Mouse (Mus musculus) embryonic facial prominence, embryonic 13.5 days (tissue): ENCODE results near the gene Hpse. TPM values are rescaled to one million over a fixed set of nuclear protein-coding genes. Genes with fewer than 3 reads are reported as not detected.

ENCODE experiments used
- ATAC-seq: fragments of 200-750 bp; cut with Nextera tagmentation; 2 replicates; pipeline ENCODE4 v1.8.0; 2017; ENCODE audit warnings: low read depth; ENCODE audit not compliant: insufficient number of reproducible peaks, insufficient read depth, low FRiP score, low TSS enrichment
- H3K27ac ChIP-seq: fragments of 300-500 bp; sonication (generic); 2 replicates; pipeline ENCODE4 v1.5.1; 2015; ENCODE audit warnings: moderate library complexity, mild to moderate bottlenecking, inconsistent platforms
- H3K27me3 ChIP-seq: fragments of 300-500 bp; sonication (generic); 2 replicates; pipeline ENCODE4 v1.6.1; 2015; ENCODE audit warnings: mild to moderate bottlenecking, inconsistent platforms
- H3K36me3 ChIP-seq: fragments of 300-500 bp; sonication (generic); 2 replicates; pipeline ENCODE4 v1.6.1; 2015; ENCODE audit warnings: mild to moderate bottlenecking, inconsistent platforms
- H3K4me1 ChIP-seq: fragments of 300-500 bp; sonication (generic); 2 replicates; pipeline ENCODE4 v1.6.1; 2015; ENCODE audit warnings: inconsistent platforms
- H3K4me2 ChIP-seq: fragments of 300-500 bp; sonication (generic); 2 replicates; pipeline ENCODE4 v1.6.1; 2015; ENCODE audit warnings: moderate library complexity, mild to moderate bottlenecking, inconsistent platforms
- H3K4me3 ChIP-seq: fragments of 300-500 bp; sonication (generic); 2 replicates; pipeline ENCODE4 v1.5.1; 2015; ENCODE audit warnings: mild to moderate bottlenecking, inconsistent platforms
- H3K9ac ChIP-seq: fragments of 300-500 bp; sonication (generic); 2 replicates; pipeline ENCODE4 v1.6.1; 2015; ENCODE audit warnings: mild to moderate bottlenecking, inconsistent platforms
- H3K9me3 ChIP-seq: fragments of 300-500 bp; sonication (generic); 2 replicates; pipeline ENCODE4 v1.6.1; 2016; ENCODE audit warnings: inconsistent platforms
- WGBS: fragments of 180-500 bp; shearing (Covaris S2); methylation state at CpG from one replicate; pipeline ENCODE4 v1.1.7; 2015; ENCODE audit warnings: mixed read lengths; 5-methylcytosine and 5-hydroxymethylcytosine counted together
- polyA plus RNA-seq: library from polyadenylated mRNA; unstranded; fragments of >200 nt; fragmentation: Nextera tagmentation; extraction: Ambion mirVana; gene quantifications from 2 replicates; pipeline ENCODE4 v1.2.1, GENCODE M21; 2015

Hpse gene
- polyA plus RNA-seq, 1 experiment from 2014 or later: 4.7 TPM

DNA sequence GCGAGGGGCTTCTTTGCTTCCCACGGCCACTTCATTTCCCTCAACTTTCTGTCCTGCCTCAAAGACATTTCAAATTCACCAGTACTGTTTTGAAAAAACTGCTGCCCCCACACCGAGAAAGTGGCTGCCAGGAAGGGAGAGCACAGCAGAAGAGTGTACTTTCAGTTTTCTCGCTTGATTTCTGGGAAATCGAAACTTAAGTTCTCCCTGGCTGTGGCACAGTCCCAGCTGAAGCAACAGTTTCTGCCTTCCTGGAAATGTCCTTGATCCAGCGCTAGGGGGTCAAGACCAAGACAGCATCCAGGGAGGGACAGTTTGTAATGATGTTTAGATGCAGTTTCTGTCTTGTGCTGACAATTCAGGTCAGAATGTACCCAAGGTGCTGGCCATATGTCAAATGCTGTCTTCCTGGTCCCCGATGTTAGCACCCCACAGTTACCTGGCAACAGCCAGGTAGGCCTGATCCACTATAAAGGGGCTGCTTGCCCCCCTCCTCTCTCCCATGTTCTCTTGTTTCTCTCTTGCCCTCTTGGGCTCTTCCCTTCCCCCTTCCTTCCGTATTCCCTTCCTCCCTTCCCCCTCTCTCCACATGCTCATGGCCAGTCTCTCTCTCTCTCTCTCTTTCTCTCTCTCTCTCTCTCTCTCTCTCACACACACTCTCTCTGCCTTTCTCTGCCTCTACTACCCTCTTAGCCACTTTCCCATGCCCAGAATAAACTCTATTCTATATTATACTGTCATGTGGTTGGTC, 82.5 kb downstream of the Hpse start:
- WGBS: 65% methylated on average over 8 of the region's 8 CpGs
- Histone ChIP-seq H3K27ac (no peak overlapping the region), H3K9ac (no peak overlapping the region), H3K9me3 (no peaks in the 10 kb centered on the region), H3K4me2 (no peak overlapping the region), H3K4me3 (no peak overlapping the region), H3K27me3 (no peaks in the 10 kb centered on the region; the same call in 1 of the 2 replicates), H3K4me1 (no peaks in the 10 kb centered on the region), H3K36me3 (no peaks in the 10 kb centered on the region)
- ATAC-seq: no peak

DNA sequence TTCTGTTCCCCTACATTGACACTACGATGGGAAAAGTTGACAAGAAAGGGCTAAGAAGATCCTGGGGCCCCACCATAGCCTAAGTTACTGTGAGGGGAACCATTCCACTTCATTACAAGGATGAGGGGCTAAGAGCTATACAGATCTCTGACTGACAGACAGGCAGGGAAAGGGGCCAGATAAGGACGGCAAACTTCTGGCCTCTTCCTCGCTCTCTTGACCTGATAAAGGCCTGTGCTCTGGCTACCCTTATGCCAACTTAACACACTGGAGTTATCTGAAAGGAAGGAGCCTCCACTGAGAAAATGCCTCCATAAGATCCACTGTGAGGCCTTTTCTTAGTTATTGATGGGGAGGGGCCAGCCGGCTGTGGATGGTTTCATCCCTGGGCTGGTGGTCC, 83.6 kb downstream of the Hpse start:
- no peaks in the 10 kb centered on the region for H3K4me1 ChIP-seq
- H3K4me3 ChIP-seq: no peak overlapping the region
- WGBS: 97% methylated on average over 4 of the region's 4 CpGs
- H3K9ac ChIP-seq: no peak overlapping the region
- no peak overlapping the region for H3K27ac ChIP-seq
- no peak overlapping the region for H3K4me2 ChIP-seq
- no peaks in the 10 kb centered on the region for H3K27me3 ChIP-seq
- no peaks in the 10 kb centered on the region for H3K36me3 ChIP-seq
- ATAC-seq: no peak
- H3K9me3 ChIP-seq: no peaks in the 10 kb centered on the region

DNA sequence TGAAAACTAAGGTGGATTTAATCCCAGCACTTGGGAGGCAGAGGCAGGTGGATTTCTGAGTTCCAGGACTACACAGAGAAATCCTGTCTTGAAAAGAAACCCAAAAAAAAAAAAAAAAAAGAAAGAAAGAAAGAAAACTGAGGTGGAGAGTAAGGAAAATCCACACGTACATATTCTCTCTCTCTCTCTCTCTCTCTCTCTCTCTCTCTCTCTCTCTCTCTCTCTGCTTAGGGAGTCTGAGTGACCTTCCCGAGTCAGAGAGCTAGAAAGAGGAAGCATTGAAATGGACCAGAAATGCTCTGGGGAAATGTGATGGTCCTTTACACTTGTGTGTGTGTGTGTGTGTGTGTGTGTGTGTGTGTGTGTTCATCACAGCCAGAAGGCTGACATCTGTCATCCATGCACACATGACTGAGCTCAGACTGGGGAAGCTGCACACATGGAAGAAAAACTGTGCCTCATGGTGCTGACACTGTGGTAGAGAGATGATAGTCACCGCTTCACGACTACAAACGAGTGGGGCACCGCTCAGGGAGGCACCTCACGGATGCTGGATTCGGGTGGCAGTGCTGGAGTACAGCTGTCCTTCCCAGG, 84.5 kb downstream of the Hpse start:
- H3K9ac ChIP-seq: no peak overlapping the region
- H3K9me3 ChIP-seq: no peaks in the 10 kb centered on the region
- H3K4me2 ChIP-seq: no peak overlapping the region
- 75% methylated on average over 8 of the region's 8 CpGs for whole genome bisulfite sequencing
- no peaks in the 10 kb centered on the region for H3K36me3 ChIP-seq
- no peak for ATAC-seq
- H3K27me3 ChIP-seq: no peaks in the 10 kb centered on the region
- no peaks in the 10 kb centered on the region for H3K4me1 ChIP-seq
- H3K4me3 ChIP-seq: no peak overlapping the region
- no peak overlapping the region for H3K27ac ChIP-seq

DNA sequence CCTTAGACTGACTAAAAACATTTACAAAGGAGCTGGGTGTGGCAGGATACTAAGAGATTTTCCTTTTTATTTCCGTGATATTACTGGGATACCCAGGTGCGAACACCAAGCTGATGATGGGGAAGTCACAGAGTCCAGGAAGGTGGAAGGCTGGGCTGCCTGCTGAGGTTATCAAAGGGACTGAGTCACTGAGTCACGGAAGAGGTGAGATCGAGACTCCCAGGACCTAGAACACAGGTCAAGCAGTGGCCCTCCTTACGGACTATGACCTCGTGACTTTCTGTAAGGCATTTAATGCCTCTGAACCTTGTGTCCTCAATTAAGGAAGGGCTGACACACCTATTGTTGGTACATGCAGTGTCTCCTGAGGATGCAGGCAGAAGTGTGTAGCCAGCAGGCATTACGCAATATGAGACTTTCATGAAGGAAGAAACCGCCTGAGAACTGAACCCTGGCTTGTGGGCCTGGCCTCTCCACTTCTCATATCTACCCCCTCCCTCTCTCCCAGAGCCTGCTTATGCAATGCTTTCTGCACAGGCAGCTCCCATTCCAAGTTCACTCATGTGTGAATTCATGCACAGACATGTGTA, 86.9 kb downstream of the Hpse start:
- Histone ChIP-seq H3K36me3 (no peaks in the 10 kb centered on the region), H3K4me2 (no peak overlapping the region), H3K4me3 (no peak overlapping the region), H3K27ac (no peak overlapping the region), H3K27me3 (no peaks in the 10 kb centered on the region), H3K9ac (no peak overlapping the region), H3K4me1 (no peaks in the 10 kb centered on the region), H3K9me3 (no peaks in the 10 kb centered on the region)
- 74% methylated on average over 8 of the region's 8 CpGs for WGBS
- ATAC-seq: no peak

Other genes starting within 250 kb of the Hpse start
- 11.0 and 11.5 TPM in 2 replicates for gene Lin54, start 219.1 kb downstream of the Hpse start, polyA plus RNA-seq
- 210 TPM in 2 replicates for gene Cops4, start 201.4 kb downstream of the Hpse start, polyA plus RNA-seq
- gene Plac8, start 147.5 kb downstream of the Hpse start, polyA plus RNA-seq: 3.2 and 6.6 TPM in 2 replicates
- 57.2 and 58.9 TPM in 2 replicates for gene Coq2, start 44.6 kb downstream of the Hpse start, polyA plus RNA-seq
- 20.3 and 22.0 TPM in 2 replicates for gene Helq, start 78.9 kb upstream of the Hpse start, polyA plus RNA-seq
- gene Mrps18c, start 78.9 kb upstream of the Hpse start, polyA plus RNA-seq: 173 and 181 TPM in 2 replicates
- gene Abraxas1, start 101.2 kb upstream of the Hpse start, polyA plus RNA-seq: 36.8 and 43.1 TPM in 2 replicates
- gene Gpat3, start 126.0 kb upstream of the Hpse start, polyA plus RNA-seq: 0.72 and 1.1 TPM in 2 replicates